Mouse (Mus musculus): ENCODE data around the gene Gm32687.
"Not testable (repeated sequence)": the region's sequence is repeated elsewhere in the genome, so short reads cannot be mapped to it uniquely, and the experiment has no call there.

Gm32687 gene

DNA sequence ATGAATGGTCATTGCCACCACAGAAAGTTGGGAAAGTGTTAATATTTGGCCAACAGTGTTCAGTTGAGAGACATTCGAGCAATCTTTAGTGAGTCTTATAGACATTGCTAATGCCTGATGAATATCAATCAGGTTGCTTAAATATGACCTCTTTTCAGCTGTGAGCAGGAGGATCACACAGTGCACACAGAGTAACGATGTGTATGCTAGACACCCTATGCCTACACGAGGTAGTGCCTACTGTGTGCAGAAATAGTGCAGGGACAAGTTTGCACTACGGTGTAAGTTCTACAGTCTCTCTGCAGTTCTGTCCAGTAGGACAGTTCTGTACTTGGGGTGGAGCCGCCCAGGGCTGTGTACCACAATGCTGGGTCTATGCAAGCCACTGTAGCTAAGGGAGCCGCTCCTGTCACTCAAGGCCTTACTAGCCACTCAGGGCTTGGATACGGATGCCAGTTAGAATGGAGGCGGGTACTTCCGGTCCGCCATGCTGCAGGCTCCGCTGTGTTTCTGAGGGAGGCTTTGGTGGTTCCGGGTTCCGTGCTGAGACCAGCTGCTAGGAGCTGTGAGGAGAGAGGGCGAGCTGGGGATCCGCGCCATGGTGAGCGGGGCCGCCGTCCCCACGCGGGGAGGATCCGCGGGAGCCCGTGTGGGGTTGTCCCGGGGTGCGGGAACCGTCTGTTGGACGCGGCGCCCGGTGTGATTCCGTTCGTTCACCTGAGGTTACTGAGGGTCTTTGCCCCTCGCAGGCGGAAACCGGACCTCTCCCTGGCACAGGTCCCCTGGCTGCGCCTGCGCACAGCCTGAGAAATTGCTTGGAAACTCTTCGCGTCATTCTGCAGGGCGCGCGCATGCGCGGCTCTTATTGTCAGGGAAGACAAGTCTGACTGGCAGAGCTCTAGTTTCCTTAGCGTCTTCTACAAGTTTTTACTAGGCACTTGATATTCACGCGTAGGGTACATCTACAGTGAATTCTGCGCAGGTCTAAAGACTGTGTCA is at the start of gene Gm32687:
Gm32687 (plus strand) TSS at position 526 of the 999 bp plus-strand sequence.
- not testable (repeated sequence) for DNase-seq (ENCODE audit: low spot score)

DNA sequence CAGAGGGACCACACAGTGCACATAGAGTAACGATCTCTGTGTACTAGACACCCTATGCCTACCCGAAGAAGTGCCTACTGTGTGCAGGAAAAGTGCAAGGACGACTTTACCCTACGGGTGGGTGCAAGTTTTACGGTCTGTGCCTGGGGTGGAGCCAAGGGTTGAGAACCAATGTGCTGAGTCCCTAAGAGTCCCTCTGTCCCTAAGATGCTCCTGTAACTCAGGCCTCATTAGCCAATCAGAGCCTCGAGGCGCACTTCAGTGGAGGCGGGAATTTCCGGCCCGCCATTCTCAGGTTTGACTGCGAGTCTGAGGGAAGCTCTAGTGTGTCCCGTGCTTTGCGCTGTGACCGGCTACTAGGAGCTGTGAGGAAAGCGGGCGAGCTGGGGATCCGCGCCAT is 17.5 kb upstream of the Gm32687 start:
- not testable (repeated sequence) for DNase-seq (ENCODE audit: low spot score)

DNA sequence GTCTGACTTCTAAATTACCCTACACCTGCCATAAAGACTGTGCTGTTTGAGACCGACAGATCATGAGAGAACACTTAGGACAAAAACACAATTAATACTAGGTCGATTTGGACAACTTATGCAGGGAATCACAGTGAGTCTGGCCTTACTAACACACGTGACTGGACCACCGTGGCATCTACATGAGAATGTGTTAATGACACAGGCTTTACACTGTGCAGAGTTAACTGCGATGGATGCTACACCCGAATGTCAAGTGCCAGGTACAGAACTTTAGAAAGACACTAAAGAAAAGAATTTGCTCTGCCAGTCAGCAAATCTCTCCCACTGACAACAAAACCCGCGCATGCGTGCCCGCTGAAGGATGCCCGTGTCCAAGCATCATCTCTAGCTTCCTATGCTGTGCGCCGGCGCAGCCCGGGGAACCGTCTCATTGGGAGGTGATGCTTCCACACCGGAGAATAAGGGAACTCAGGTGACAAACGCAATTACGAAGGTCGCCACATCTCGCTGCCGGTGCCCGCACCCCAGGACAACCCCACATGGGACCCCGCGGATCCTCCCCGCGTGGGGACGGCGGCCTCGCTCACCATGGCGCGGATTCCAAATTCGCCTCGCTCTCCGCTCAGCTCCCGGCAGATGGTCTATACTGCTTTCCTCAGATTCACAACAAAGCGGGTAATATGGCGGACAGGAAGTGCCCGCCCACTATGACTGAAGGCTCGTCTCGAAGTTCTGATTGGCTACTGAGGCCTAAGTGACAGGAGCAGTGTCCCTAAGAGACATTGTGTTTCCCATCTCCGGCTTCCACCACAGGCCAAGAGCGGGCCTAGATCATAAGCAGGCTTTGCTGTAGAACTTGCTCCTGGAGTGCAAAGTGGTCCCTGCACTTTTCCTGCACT is 66.4 kb downstream of the Gm32687 start, which contains the start of gene Zfp781:
Zfp781 (minus strand) TSS at position 639 of the 902 bp plus-strand sequence.
- not testable (repeated sequence) for DNase-seq (ENCODE audit: low spot score)
